Mouse (Mus musculus): ENCODE measurements around the gene Gpc6.

The Gpc6 gene

DNA sequence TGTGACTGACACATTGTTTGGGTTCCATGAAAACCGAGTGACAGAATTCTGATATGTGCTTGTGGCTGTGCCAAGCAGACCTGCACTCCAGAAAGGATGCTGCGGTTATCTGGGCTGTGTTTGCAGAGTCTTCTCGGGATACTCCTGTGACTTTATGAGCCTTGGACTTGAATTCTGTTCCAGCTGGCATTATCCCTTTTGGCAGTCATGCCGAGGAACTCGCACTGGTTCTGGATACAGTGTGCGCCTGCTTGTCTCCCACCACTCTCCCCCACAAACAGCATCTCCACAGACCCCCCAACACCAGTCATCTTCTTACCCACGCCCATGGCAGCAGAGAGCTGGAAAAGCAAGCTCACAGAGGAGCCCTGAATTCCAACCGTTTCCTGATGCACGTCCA lies 1084.4 kb downstream of the Gpc6 start:
- DNase-seq (ENCODE audit: low read depth, low spot score): no peak

DNA sequence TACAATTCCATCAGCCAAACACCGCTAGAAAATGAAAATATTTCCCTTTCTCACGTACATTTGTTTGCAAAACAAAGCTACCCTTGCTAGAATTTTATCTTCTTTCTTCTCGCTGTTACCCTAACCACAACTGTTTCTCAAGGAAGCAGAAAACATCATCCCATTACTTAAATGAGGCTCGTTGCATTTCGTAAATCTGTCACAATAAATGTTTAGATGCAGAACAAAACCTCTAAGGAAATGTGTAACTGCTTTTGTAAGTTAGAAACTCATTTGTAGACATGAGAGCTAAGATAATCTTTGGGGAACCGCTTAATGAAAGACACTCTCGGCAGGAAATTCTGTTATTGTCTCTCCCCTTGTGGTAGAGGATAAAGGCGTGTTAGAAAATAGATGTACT lies 1088.1 kb downstream of the Gpc6 start:
- DNase-seq (ENCODE audit: low read depth, low spot score): no peak

DNA sequence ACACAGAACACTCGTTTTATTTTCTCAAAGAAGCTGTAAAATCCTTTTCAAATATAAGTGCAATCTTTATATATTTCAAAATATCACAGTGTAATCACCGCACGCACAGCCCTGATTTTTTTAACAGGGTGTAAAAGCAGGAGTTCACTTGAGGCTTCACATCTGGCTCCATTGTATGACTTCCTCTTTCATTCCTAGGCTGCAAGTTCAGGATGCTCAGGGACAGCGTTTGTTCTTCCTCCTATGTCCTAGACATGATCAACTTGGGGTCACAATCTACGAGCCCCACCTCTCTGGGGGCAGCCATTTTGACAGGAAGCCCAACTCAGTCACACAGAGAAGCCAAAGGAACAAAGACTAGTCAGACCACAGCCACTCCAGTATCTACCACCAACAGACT lies 1094.2 kb downstream of the Gpc6 start:
- no peak for DNase-seq (ENCODE audit: low read depth, low spot score)

DNA sequence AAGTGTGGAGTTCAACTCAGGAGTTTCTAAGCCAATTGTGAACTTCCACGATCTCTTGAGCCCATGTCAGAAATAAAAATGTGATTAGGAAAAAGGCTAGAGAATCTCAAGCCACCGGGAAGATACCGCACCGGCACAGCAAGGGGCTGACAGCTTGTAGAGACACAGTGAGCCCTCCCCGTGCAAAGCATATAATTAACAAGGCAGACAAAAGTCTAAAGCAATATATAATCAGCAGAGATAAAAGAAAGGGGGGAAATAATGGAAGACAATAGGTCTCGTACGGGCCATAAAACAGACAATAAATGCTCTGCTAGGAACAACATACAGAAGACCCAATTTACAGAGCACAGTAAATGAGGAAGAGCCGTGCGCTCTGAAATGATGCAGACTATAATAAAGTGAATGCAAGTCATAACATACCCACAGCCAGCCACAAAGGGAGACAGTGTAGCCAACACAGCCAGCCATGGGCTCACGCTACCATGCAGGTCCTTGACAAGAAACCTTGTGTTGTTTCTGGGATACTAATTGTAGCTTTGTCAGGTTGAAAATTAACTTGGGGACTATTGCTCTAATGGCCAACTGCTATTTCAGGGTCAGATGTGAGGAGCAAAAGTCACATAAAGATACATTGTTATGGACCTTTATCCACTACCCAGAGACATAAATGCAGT lies 1096.9 kb downstream of the Gpc6 start:
- DNase-seq (ENCODE audit: low read depth, low spot score): no peak

Data from WW6 (cell line).